Mouse (Mus musculus) cerebellum, adult 18-20 months (tissue): ENCODE results near the gene Cerkl.

Source experiments
- DNase-seq, 2 experiments: peaks; one replicate each; pipeline ENCODE4 v3.0.0; 2021

The Cerkl gene

GRCm38 (mm10) chr2:79456575-79457349 is at the start of gene Cerkl, which contains the start of gene Neurod1:
Cerkl (minus strand) TSS chr2:79456785.
Neurod1 (minus strand) TSS chr2:79456751.
- DNase-seq, result peak; percentile 97 to 98

GRCm38 (mm10) chr2:79498990-79499755 is 42.6 kb upstream of the Cerkl start:
- peak; percentile 87 to 90 for DNase-seq

GRCm38 (mm10) chr2:79485127-79485526 is 28.5 kb upstream of the Cerkl start:
- DNase-seq, result no peak

GRCm38 (mm10) chr2:79482511-79482910 is 25.9 kb upstream of the Cerkl start:
- peak; percentile 65 to 78 for DNase-seq

- peak in 1 of 2 experiments; percentile 46 for DNase-seq
Observed at GRCm38 (mm10) chr2:79462411-79462810, 5.8 kb upstream of the Cerkl start.

- DNase-seq, result peak; percentile 79 to 84
Observed at GRCm38 (mm10) chr2:79461861-79462260, 5.3 kb upstream of the Cerkl start.

GRCm38 (mm10) chr2:79460586-79460985 is 4.0 kb upstream of the Cerkl start:
- DNase-seq, result peak in 1 of 2 experiments; percentile 39

- peak; percentile 24 to 57 for DNase-seq
Observed at GRCm38 (mm10) chr2:79460107-79460506, 3.5 kb upstream of the Cerkl start.

GRCm38 (mm10) chr2:79459061-79460045 is 2.8 kb upstream of the Cerkl start:
- peak; percentile 72 to 80 for DNase-seq

- DNase-seq, result peak in 1 of 2 experiments; percentile 36
Observed at GRCm38 (mm10) chr2:79457932-79458331, 1.3 kb upstream of the Cerkl start.

GRCm38 (mm10) chr2:79457434-79457833 is 849 bp upstream of the Cerkl start:
- DNase-seq, result peak in 1 of 2 experiments; percentile 25

GRCm38 (mm10) chr2:79455646-79456045 is 939 bp downstream of the Cerkl start:
- DNase-seq, result peak; percentile 27 to 50

GRCm38 (mm10) chr2:79454786-79455446 is 1.7 kb downstream of the Cerkl start:
- DNase-seq, result peak; percentile 82 to 85

- peak; percentile 65 to 79 for DNase-seq
Observed at GRCm38 (mm10) chr2:79453901-79454781, 2.4 kb downstream of the Cerkl start.

GRCm38 (mm10) chr2:79451438-79451837 is 5.1 kb downstream of the Cerkl start:
- peak in 1 of 2 experiments; percentile 35 for DNase-seq

GRCm38 (mm10) chr2:79450684-79451394 is 5.7 kb downstream of the Cerkl start:
- DNase-seq, result no peak

GRCm38 (mm10) chr2:79449371-79449770 is 7.2 kb downstream of the Cerkl start:
- peak; percentile 34 to 60 for DNase-seq

GRCm38 (mm10) chr2:79447198-79447597 is 9.4 kb downstream of the Cerkl start:
- DNase-seq, result no peak

- DNase-seq, result peak; percentile 34 to 40
Observed at GRCm38 (mm10) chr2:79443861-79444620, 12.5 kb downstream of the Cerkl start.
